Mouse (Mus musculus) right cerebral cortex, postnatal 14 days (tissue): ENCODE measurements at regions not wholly inside any gene's neighbourhood (a gene's known extent, or its start where the extent isn't known, plus 50 kb on each side); places are given as distances from the start of the nearest gene placed in this dataset.

Experiments used
- DNase-seq: peaks from one replicate; pipeline ENCODE4 v3.0.0; 2022

DNA sequence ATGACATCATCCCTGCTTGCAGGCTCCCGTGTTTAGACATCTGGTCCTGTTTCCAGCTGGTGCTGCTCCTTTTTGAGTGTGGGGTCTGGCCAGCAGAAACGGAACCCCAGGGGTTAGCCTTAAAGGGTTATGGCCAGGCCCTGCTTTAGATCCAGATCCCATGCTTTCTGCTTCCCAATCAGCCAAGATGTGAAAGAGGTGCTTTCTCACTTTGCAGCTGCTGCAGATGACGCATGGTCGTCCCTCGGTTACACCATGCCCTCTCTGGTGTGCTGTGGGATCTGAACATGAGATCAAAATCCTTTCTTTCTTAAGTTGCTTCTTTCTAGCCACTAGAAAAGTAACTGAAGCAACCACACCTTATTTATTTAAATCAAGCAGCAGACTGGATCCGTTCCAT, 1399.1 kb upstream of the Lrrc6 start:
- DNase-seq, result no peak

DNA sequence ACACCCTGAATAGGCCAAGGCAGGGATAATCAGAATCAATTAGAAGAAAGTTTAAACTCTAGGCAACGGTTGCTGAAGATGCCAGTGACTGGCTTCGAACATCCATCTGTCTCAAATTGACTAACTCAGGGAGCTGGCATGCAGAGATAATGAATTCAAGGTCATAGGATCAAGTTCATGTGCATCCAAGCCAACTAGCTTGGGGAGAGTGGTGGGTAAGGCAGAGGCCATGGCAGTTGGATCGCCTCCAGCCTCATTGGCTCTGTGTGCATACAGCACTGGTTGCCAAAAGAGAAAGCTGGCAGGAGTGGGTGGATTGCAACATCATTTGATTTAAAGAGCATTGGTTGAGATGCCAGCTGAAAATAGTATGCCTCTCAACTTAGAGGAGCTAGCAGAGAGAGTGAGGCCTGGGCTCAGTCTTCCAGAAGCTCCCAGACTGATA, 1398.3 kb upstream of the Lrrc6 start:
- DNase-seq, result peak; percentile 56

- DNase-seq, result no peak
These were observed 1391.4 kb upstream of the Lrrc6 start for GRCm38 (mm10) chr15:67892066-67892465.

DNA sequence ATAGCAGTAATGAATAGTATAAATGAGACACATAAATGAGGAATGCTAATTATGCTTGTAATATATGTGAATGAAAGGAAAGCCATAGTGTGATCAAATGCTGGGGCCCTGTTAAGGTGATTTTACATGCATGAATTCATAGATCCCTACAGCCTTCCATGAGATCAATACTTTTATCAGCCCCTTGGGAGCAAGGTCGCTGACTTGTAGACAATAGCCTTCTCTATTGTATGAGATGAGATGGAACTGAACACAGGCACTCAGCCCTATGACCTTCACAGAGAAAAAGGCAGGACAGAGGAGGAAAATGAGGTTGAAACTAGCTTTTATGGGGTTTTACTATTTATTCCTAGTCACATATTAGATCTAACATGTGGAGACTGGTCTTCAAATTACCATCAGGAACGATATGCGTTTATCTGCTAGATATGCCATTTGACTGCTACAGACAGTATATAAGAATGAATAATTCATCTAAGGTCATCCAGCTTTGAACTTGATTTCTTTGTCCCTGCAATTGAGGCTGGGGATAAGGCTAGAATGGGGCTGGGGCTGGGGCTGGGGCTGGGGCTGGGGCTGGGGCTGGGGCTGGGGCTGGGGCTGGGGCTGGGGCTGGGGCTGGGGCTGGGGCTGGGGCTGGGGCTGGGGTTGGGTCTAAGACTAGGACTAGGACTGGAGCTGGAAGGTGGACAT, 1390.0 kb upstream of the Lrrc6 start:
- no peak for DNase-seq

DNA sequence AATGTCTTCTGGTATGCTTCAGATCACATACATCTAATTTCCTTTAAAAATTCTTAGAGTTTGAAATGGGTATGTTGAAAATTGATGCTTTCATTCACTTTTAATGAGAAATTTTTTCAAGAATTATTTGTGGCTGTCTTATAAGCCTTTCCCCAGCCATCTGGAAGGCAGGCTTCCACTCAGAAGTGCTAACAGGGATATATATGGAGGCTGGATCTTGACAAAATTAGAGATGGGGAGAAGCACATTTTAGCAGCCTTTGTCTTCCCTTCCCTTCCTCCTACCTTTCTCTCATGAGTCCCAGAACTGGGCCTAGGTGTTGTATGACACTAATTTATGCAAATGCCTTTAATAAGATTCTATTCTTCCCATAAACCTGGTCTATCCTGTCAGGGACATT, 1387.8 kb upstream of the Lrrc6 start:
- no peak for DNase-seq

- no peak for DNase-seq
These were observed 1354.6 kb upstream of the Lrrc6 start for GRCm38 (mm10) chr15:67855291-67855690.

DNA sequence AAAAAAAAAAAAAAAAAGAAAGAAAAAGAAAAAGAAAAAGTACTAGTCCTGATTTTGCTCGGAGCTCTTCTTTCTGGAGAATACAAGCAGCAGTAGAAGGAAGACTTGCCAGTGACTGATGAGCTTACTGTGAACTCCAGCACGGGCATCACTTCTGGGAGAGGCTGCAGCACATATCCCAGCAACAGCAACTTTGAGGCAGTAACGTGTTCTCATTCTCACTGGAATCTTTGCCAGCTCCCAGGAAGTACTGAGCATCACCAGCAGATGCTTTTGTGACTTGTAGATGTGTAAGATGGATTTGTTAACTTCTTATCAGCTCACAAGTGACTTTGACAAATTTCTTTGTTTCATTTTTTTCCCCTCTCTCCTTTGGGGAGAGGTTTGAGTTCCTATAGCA, 1349.4 kb upstream of the Lrrc6 start:
- no peak for DNase-seq

DNA sequence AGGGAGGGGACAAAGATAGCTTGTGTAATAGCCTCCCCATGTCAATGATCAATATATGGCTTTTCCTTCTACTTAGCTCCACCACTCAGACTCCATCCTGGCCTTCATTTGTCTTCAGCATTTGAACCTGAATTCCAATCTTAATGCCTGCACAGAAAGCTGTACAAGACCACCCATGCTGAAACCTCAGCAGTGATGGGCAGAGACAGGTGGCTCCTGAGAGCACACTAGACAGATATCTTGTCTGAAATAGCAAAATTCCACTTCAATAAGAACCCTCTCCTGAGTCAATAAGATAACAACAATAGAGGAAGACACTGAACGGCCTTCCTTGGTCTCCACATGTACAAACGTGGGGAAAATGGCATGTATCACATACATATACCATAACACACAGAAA, 1345.0 kb upstream of the Lrrc6 start:
- no peak for DNase-seq

DNA sequence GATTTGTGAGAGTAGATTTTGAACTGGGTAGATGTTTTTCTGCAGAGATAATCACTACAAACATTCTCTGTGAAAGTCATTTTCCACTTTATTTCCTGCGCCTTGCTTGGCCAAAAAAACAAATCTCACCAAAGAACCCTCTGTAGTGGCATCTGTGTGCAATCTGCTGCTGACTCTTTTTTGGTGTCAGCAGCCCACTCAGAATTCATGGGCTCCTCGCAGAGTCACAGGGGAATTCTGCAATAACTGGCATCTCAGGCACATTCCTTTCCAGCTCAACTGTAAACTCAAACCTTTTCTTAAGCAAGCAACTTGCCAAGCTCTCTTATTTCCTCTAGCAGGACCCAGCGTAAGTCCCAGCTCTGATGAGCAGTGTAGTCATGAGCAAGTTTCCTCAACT, 1340.0 kb upstream of the Lrrc6 start:
- peak; percentile 8 for DNase-seq

- DNase-seq, result no peak
These were observed 1325.2 kb upstream of the Lrrc6 start for GRCm38 (mm10) chr15:67825796-67826484.

DNA sequence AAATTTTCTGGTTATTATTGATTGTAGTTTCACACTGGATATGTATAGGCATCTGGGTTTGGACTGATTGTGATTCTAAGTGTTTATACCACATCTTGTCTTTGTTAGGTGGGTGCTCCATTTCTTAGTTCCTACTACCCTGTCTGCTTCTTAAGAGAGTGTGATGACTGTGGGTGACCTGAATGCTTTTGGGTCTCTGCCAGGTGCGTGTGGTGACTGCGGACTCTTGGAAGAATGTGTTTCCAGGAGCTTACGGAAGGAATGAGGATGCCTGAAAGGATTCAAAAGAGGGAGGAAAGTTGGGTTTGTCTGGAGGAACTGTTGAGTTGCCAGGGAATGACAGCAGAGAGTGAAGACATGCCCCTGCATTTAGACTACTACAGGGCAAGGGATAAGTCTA, 1322.5 kb upstream of the Lrrc6 start:
- no peak for DNase-seq

DNA sequence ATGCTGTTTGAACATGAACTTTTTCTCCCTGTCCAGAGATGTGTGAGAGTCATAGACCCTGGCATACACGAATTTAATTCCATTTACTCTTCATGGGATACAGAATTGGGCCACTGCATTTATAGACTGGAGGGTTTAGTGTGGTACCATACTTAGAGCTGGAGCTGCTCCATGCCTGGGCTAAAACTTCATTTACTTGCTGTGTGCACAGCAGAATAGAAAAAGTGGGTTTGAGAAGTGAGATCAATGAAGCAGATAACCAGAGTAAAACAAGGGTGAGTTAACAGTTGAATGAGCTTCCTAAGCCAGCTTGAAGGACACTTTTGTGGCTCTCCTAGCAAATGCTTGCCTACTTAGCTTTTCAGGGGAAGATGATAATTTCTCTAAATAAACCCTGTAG, 1299.2 kb upstream of the Lrrc6 start:
- DNase-seq, result no peak

DNA sequence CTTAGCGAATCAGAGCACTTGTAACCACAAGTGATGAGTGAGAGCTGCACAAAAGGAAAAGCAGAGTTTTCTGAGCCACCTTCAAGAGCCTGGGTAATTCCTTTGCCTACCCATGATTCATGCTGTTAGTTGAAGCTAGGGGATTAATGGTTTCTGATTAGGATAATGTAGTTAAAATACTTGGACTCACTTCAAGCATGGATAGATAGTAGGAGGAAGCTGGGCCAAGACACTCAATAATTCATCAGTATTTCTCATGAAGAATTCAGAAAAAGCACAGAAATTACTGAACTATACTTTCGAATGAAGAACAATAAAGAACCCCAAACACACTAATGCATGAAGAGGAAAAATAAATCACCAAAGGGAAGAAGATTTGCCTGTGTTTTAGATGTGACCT, 1294.9 kb upstream of the Lrrc6 start:
- DNase-seq, result no peak

DNA sequence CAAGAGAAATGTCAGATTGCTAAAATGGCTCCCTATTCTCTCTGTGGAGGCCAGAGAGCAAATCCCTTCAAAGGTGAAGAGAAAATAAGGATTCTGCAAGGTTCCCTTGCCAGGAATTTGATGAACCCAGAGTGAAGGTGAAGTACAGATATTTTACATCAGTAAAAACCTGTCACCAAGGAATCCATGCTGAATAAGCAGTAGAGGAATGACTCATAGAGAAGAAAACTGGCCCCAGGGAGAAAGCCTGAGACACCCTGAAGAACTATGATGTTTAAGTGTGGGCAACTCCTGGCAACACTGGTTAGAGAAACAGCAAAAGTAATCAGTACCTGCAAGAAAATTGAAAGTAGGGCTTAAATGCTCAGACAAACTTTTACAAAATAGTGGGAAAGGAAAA, 1292.1 kb upstream of the Lrrc6 start:
- DNase-seq, result no peak

- no peak for DNase-seq
These were observed 1287.9 kb upstream of the Lrrc6 start for GRCm38 (mm10) chr15:67788587-67788986.

DNA sequence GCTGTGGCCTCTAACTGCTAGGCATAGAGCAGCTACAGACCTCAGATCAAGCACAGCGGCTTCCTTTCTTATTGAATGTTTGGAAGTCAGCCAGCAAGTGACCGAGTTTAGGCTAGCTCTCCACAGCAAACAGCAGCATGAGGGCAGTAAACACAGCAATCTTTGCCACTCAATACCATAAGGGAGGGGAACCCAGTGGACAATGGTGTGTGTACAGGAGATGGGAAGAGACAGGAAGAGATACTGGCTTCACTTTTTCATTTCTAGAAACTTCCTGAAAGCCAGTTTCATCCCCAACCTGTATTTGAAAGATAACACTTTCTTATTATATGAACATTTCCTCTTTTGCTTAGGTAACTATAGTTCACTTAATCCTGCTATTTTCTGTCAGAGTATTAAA, 1284.9 kb upstream of the Lrrc6 start:
- DNase-seq, result no peak

GRCm38 (mm10) chr15:67783754-67784153, 1283.0 kb upstream of the Lrrc6 start:
- no peak for DNase-seq

- DNase-seq, result no peak
These were observed 1281.8 kb upstream of the Lrrc6 start for GRCm38 (mm10) chr15:67782505-67782904.

GRCm38 (mm10) chr15:67780856-67781255, 1280.1 kb upstream of the Lrrc6 start:
- DNase-seq, result no peak

- no peak for DNase-seq
These were observed 1266.9 kb upstream of the Lrrc6 start for GRCm38 (mm10) chr15:67767624-67768023.

DNA sequence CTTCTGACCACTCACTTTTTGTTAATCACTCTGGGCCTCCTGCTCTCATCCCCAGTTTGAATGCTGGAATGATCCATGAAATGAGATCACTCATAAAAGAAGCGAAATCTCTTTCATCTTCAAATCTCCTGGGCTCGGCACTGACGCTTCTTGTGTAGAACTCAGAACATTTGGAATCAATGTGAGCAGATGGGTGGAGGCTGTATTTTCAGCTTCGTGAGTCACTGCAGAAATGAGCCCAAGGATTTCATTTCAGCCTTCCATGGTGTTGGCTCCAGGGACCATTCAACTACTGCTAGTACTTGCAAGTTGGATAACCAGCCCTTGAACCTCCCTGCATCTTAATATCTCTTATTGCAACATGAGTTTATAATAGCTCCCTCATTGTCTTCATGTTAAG, 1258.5 kb upstream of the Lrrc6 start:
- DNase-seq, result no peak

DNA sequence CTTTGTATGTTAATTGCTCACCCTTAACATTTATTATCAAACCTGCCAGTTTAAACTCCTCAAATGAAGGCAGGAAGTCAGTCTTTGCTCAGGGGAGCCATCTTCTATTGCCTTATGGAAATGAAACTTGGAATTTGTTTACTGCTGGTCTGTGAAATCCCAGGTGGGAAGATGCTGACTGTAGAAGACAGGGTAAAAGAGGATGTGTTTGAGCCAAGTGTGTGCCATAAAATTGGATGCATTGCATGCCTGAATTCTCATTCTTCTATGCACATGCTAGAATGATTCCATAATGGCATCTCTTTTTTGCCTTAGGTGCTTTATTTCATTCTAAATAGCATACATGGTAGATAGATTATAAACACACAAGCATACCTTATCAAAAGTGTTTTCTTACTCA, 1249.9 kb upstream of the Lrrc6 start:
- DNase-seq, result no peak

- no peak for DNase-seq
These were observed 1242.6 kb upstream of the Lrrc6 start for GRCm38 (mm10) chr15:67743332-67743731.

DNA sequence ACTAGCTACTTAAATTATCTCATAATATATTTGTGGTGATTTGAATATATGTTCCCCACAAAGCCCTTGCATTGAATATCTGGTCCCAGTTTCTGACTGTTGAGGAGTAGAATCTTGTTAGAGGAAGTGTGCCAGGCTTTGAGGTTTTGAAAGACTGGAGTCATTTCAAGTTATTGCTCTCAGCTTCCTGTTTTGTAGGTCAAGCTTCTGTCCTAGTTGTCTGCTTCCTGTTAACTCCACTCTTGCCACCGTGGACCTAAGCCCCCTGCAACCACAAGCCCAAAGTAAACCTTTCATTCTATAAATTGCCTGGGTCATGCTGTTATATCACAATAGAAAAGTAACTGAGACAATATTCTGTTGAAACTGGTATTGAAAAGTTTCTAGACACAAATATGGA, 1232.3 kb upstream of the Lrrc6 start:
- DNase-seq, result no peak

- no peak for DNase-seq
These were observed 1228.8 kb upstream of the Lrrc6 start for GRCm38 (mm10) chr15:67729492-67729891.
